Mouse (Mus musculus) liver, adult (tissue): ENCODE measurements around the gene Sohlh2.

Experiments used
- GATA4 ChIP-seq: IDR thresholded peaks from 2 replicates; pipeline ENCODE4 v1.6.1; 2014; ENCODE audit warnings: mild to moderate bottlenecking, low read length; ENCODE audit not compliant: insufficient replicate concordance

The Sohlh2 gene

GRCm38 (mm10) chr3:55242422-55243055 is 60.7 kb downstream of the Sohlh2 start:
- TF ChIP-seq GATA4: no peak

- TF ChIP-seq GATA4: no peak
These were observed 61.2 kb downstream of the Sohlh2 start for GRCm38 (mm10) chr3:55243056-55243471.

GRCm38 (mm10) chr3:55244087-55244486 is 62.3 kb downstream of the Sohlh2 start:
- TF ChIP-seq GATA4: no peak

- no peak for TF ChIP-seq GATA4
These were observed 64.9 kb downstream of the Sohlh2 start for GRCm38 (mm10) chr3:55246618-55247272.

- TF ChIP-seq GATA4: no peak
These were observed 66.2 kb downstream of the Sohlh2 start for GRCm38 (mm10) chr3:55248048-55248447.

- TF ChIP-seq GATA4: no peak
These were observed 66.7 kb downstream of the Sohlh2 start for GRCm38 (mm10) chr3:55248508-55248907.

- TF ChIP-seq GATA4: no peak
These were observed 68.8 kb downstream of the Sohlh2 start for GRCm38 (mm10) chr3:55250631-55251030.
